Mouse (Mus musculus): Measurements from ENCODE around the gene Gm10803. TPM values are rescaled to one million over a fixed set of nuclear protein-coding genes. Genes with fewer than 3 reads are reported as not detected.

Gene Gm10803
- polyA plus RNA-seq, 1 experiment from 2014 or later: not detected

DNA sequence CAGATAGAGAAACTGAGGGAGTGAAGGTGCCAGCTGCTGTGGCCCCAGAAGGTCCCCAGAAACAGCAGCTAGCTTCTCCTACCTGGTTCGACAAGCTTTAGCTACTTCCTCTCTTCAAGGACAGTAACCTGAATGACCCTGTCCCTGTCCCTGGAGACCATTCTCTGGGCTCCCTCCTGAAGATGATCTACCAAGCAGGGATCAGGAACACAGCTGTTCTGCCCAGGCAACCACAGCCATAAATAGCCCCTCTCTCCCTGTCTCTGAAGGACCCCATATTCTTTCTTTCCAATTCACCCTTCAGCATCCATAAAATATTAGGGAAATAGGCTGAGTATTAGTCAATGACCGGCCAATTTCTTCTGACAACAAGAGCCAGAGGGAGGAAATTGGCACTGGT is 18.6 kb upstream of the Gm10803 start:
- H3K9me3 ChIP-seq: no peaks in the 10 kb centered on the region
- no peaks in the 10 kb centered on the region for H3K27me3 ChIP-seq
- no peak overlapping the region for H3K4me2 ChIP-seq
- no peak overlapping the region for H3K4me3 ChIP-seq
- no peaks in the 10 kb centered on the region for H3K4me1 ChIP-seq (replicated peaks)
- H3K27ac ChIP-seq (replicated peaks): no peak overlapping the region
- ATAC-seq (ENCODE audit: low FRiP score, low read depth): no peak
- no peak overlapping the region for H3K9ac ChIP-seq
- H3K36me3 ChIP-seq: no peaks in the 10 kb centered on the region
- WGBS: 83% methylated on average over 2 of the region's 2 CpGs

GRCm38 (mm10) chr2:93552676-93553521 is 7.5 kb upstream of the Gm10803 start:
- H3K9me3 ChIP-seq: no peaks in the 10 kb centered on the region
- ATAC-seq (ENCODE audit: low FRiP score, low read depth): peak; percentile 30; the same call in 1 of the 2 replicates
- no peak overlapping the region for H3K27ac ChIP-seq (replicated peaks)
- H3K36me3 ChIP-seq: no peaks in the 10 kb centered on the region
- H3K4me1 ChIP-seq (replicated peaks): 0 out of 2 replicates have a peak, but pooled peaks cover 3% of the 10 kb centered on the region
- no peak overlapping the region for H3K4me2 ChIP-seq
- H3K4me3 ChIP-seq: no peak overlapping the region
- no peak overlapping the region for H3K9ac ChIP-seq
- WGBS: 55% methylated on average over 10 of the region's 10 CpGs
- H3K27me3 ChIP-seq: no peaks in the 10 kb centered on the region

GRCm38 (mm10) chr2:93553905-93554304 is 6.5 kb upstream of the Gm10803 start:
- Histone ChIP-seq H3K4me3 (no peak overlapping the region), H3K27me3 (no peaks in the 10 kb centered on the region), H3K4me1 (replicated peaks) (0 out of 2 replicates have a peak, but pooled peaks cover 3% of the 10 kb centered on the region), H3K9ac (no peak overlapping the region), H3K36me3 (no peaks in the 10 kb centered on the region), H3K27ac (replicated peaks) (no peak overlapping the region), H3K9me3 (no peaks in the 10 kb centered on the region), H3K4me2 (no peak overlapping the region)
- 61% methylated on average over 5 of the region's 5 CpGs for WGBS
- no peak for ATAC-seq (ENCODE audit: low FRiP score, low read depth)

GRCm38 (mm10) chr2:93565647-93566046 is 5.3 kb downstream of the Gm10803 start:
- H3K27me3 ChIP-seq: no peaks in the 10 kb centered on the region
- H3K27ac ChIP-seq (replicated peaks): no peak overlapping the region
- H3K36me3 ChIP-seq: no peaks in the 10 kb centered on the region
- WGBS: 64% methylated on average over 6 of the region's 6 CpGs
- ATAC-seq (ENCODE audit: low FRiP score, low read depth): no peak
- no peak overlapping the region for H3K9ac ChIP-seq
- H3K4me3 ChIP-seq: no peak overlapping the region
- no peak overlapping the region for H3K4me2 ChIP-seq
- no peaks in the 10 kb centered on the region for H3K4me1 ChIP-seq (replicated peaks)
- H3K9me3 ChIP-seq: no peaks in the 10 kb centered on the region

GRCm38 (mm10) chr2:93567675-93568074 is 7.3 kb downstream of the Gm10803 start:
- 31% methylated on average over 7 of the region's 7 CpGs for WGBS
- Histone ChIP-seq H3K4me1 (replicated peaks) (no peaks in the 10 kb centered on the region), H3K4me3 (no peak overlapping the region), H3K9me3 (no peaks in the 10 kb centered on the region), H3K9ac (no peak overlapping the region), H3K27me3 (no peaks in the 10 kb centered on the region), H3K27ac (replicated peaks) (no peak overlapping the region), H3K4me2 (no peak overlapping the region), H3K36me3 (no peaks in the 10 kb centered on the region)
- no peak for ATAC-seq (ENCODE audit: low FRiP score, low read depth)

- Histone ChIP-seq H3K36me3 (no peaks in the 10 kb centered on the region), H3K9ac (no peak overlapping the region), H3K27me3 (no peaks in the 10 kb centered on the region), H3K4me2 (no peak overlapping the region), H3K27ac (replicated peaks) (no peak overlapping the region), H3K4me1 (replicated peaks) (no peaks in the 10 kb centered on the region), H3K9me3 (no peaks in the 10 kb centered on the region), H3K4me3 (no peak overlapping the region)
- 68% methylated on average over 5 of the region's 5 CpGs for WGBS
- no peak for ATAC-seq (ENCODE audit: low FRiP score, low read depth)
Measured at GRCm38 (mm10) chr2:93572565-93572964, 12.2 kb downstream of the Gm10803 start.

GRCm38 (mm10) chr2:93581271-93581670 is 20.9 kb downstream of the Gm10803 start:
- Histone ChIP-seq H3K9me3 (no peaks in the 10 kb centered on the region), H3K27me3 (no peaks in the 10 kb centered on the region), H3K27ac (replicated peaks) (no peak overlapping the region), H3K4me3 (no peak overlapping the region), H3K36me3 (no peaks in the 10 kb centered on the region), H3K4me1 (replicated peaks) (no peaks in the 10 kb centered on the region), H3K9ac (no peak overlapping the region), H3K4me2 (no peak overlapping the region)
- no peak for ATAC-seq (ENCODE audit: low FRiP score, low read depth)
- 36% methylated on average over 3 of the region's 3 CpGs for WGBS

GRCm38 (mm10) chr2:93585821-93586220 is 25.5 kb downstream of the Gm10803 start:
- no peaks in the 10 kb centered on the region for H3K27me3 ChIP-seq
- H3K4me3 ChIP-seq: no peak overlapping the region
- 50% methylated on average over 1 of the region's 1 CpGs for WGBS

GRCm38 (mm10) chr2:93587446-93587845 is 27.1 kb downstream of the Gm10803 start:
- WGBS: 16% methylated on average over 6 of the region's 6 CpGs
- Histone ChIP-seq H3K9ac (no peak overlapping the region), H3K9me3 (no peaks in the 10 kb centered on the region), H3K4me3 (no peak overlapping the region), H3K4me2 (no peak overlapping the region), H3K4me1 (replicated peaks) (no peaks in the 10 kb centered on the region), H3K36me3 (no peaks in the 10 kb centered on the region), H3K27me3 (no peaks in the 10 kb centered on the region), H3K27ac (replicated peaks) (no peak overlapping the region)
- ATAC-seq (ENCODE audit: low FRiP score, low read depth): no peak

More at GRCm38 (mm10) chr2:93585821-93586220, 25.5 kb downstream of the Gm10803 start:
- no peak overlapping the region for H3K27ac ChIP-seq (replicated peaks)
- no peaks in the 10 kb centered on the region for H3K9me3 ChIP-seq
- ATAC-seq (ENCODE audit: low FRiP score, low read depth): no peak
- H3K36me3 ChIP-seq: no peaks in the 10 kb centered on the region
- H3K4me2 ChIP-seq: no peak overlapping the region
- no peaks in the 10 kb centered on the region for H3K4me1 ChIP-seq (replicated peaks)
- no peak overlapping the region for H3K9ac ChIP-seq

DNA sequence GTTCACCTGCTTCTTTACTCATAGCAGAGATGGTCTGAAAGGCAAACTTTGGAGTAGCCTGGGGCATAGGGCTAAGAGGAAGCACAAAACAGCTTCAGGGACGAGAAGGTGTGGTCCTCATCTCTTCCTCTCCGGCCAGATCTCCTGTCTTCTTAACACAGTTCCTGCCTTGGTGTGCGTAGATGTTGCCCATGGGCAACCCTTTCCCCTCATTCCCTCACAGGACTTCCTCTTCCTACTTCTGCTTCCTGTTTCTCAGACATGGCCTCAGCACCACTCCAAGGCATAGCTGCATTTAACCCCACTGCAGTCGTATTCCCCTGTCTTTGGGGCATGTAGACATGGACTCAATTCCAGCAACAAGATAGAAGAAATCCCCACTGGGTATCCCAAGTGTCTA is 29.5 kb downstream of the Gm10803 start:
- Histone ChIP-seq H3K4me1 (replicated peaks) (no peaks in the 10 kb centered on the region), H3K9ac (no peak overlapping the region), H3K27ac (replicated peaks) (no peak overlapping the region), H3K9me3 (no peaks in the 10 kb centered on the region), H3K4me2 (no peak overlapping the region), H3K27me3 (no peaks in the 10 kb centered on the region), H3K36me3 (no peaks in the 10 kb centered on the region), H3K4me3 (no peak overlapping the region)
- 78% methylated on average over 4 of the region's 4 CpGs for WGBS
- ATAC-seq (ENCODE audit: low FRiP score, low read depth): no peak

DNA sequence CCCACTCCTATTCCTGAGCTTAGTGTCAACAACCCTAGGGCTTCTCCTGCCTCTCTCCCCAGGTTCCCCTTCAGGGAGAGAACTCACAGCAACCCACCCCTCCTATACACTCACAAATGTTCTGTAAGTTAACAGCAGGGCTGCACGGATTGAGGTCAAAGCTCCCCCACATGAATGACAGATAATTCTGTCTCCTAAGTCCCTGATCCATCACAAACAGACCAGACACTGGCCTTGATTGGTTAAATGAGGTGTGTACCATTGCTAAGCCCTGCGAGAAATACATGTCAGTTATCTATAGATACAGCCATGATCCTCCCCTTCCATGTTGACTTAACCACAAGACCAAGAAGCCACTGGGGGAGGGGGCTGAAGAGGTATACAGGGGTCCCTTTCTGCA is 31.3 kb downstream of the Gm10803 start:
- no peaks in the 10 kb centered on the region for H3K36me3 ChIP-seq
- H3K27me3 ChIP-seq: no peaks in the 10 kb centered on the region
- no peaks in the 10 kb centered on the region for H3K9me3 ChIP-seq
- no peaks in the 10 kb centered on the region for H3K4me1 ChIP-seq (replicated peaks)
- H3K4me3 ChIP-seq: no peak overlapping the region
- no peak overlapping the region for H3K4me2 ChIP-seq
- H3K9ac ChIP-seq: no peak overlapping the region
- no peak for ATAC-seq (ENCODE audit: low FRiP score, low read depth)
- 52% methylated on average over 2 of the region's 2 CpGs for WGBS
- H3K27ac ChIP-seq (replicated peaks): no peak overlapping the region

- ATAC-seq (ENCODE audit: low FRiP score, low read depth): no peak
- Histone ChIP-seq H3K9ac (no peak overlapping the region), H3K4me3 (no peak overlapping the region), H3K4me1 (replicated peaks) (no peaks in the 10 kb centered on the region), H3K36me3 (no peaks in the 10 kb centered on the region), H3K4me2 (no peak overlapping the region), H3K9me3 (no peaks in the 10 kb centered on the region), H3K27me3 (no peaks in the 10 kb centered on the region), H3K27ac (replicated peaks) (no peak overlapping the region)
- 55% methylated on average over 11 of the region's 11 CpGs for WGBS
Measured at GRCm38 (mm10) chr2:93592164-93592790, 31.9 kb downstream of the Gm10803 start.

All from hindbrain, embryonic 15.5 days (tissue).